Mouse (Mus musculus) liver, embryonic 14.5 days (tissue): ENCODE data around the gene Cep70. TPM values are rescaled to one million over a fixed set of nuclear protein-coding genes. Genes with fewer than 3 reads are reported as not detected.
A peak's percentile ranks its signal among the peaks of the same experiment; 100 is the strongest.

ENCODE experiments used
- ATAC-seq: fragments of 200-750 bp; cut with Nextera tagmentation; 2 replicates; pipeline ENCODE4 v1.8.0; 2017; ENCODE audit warnings: moderate number of reproducible peaks, mild to moderate bottlenecking, moderate library complexity; ENCODE audit not compliant: insufficient read depth
- DNase-seq, 3 experiments: peaks; one replicate each; pipeline ENCODE4 v3.0.0-alpha.2; 2012 to 2013; ENCODE audit warnings: low read depth in 3 of 3, low spot score in 3 of 3
- H3K27ac ChIP-seq: fragments of 300-500 bp; sonication (generic); 2 replicates; pipeline ENCODE4 v1.5.1; 2014; ENCODE audit warnings: moderate library complexity, mild to moderate bottlenecking, control low read depth, inconsistent platforms
- H3K27me3 ChIP-seq: fragments of 300-500 bp; sonication (generic); 2 replicates; pipeline ENCODE4 v1.6.1; 2014; ENCODE audit warnings: mild to moderate bottlenecking, low read length, moderate library complexity; ENCODE audit not compliant: control insufficient read depth, insufficient read depth
- H3K36me3 ChIP-seq: fragments of 300-500 bp; sonication (generic); replicated peaks from 2 replicates; pipeline ENCODE4 v1.6.1; 2014; ENCODE audit warnings: low read depth; ENCODE audit not compliant: control insufficient read depth, insufficient read depth
- H3K4me1 ChIP-seq, 2 experiments: fragments of 200-500 bp in 1 of 2; fragments of 300-500 bp in 1 of 2; sonication (generic) in 1 of 2; replicated peaks; 2 replicates each; pipeline ENCODE4 v1.6.1; 2012 to 2014; ENCODE audit warnings: antibody characterized with exemption in 1 of 2, inconsistent platforms in 1 of 2, low read length in 1 of 2; ENCODE audit not compliant: control insufficient read depth in 2 of 2, insufficient read depth in 2 of 2
- H3K4me2 ChIP-seq: fragments of 300-500 bp; sonication (generic); 2 replicates; pipeline ENCODE4 v1.6.1; 2014; ENCODE audit warnings: low read depth, mild to moderate bottlenecking, control low read depth, moderate library complexity
- H3K4me3 ChIP-seq, 2 experiments: fragments of 200-500 bp in 1 of 2; fragments of 300-500 bp in 1 of 2; sonication (generic) in 1 of 2; 2 replicates each; pipeline ENCODE4 v1.5.1; 2012 to 2014; ENCODE audit warnings: low read depth in 2 of 2, low read length in 2 of 2, mild to moderate bottlenecking in 2 of 2, control low read depth in 1 of 2, inconsistent platforms in 1 of 2, moderate library complexity in 1 of 2; ENCODE audit not compliant: insufficient read depth in 1 of 2
- H3K9ac ChIP-seq: fragments of 300-500 bp; sonication (generic); replicated peaks from 2 replicates; pipeline ENCODE4 v1.6.1; 2014; ENCODE audit warnings: mild to moderate bottlenecking, control low read depth, moderate library complexity
- H3K9me3 ChIP-seq: fragments of 300-500 bp; sonication (generic); 2 replicates; pipeline ENCODE4 v1.6.1; 2016; ENCODE audit warnings: low read length, mixed read lengths; ENCODE audit not compliant: control insufficient read depth
- CTCF ChIP-seq: IDR thresholded peaks from 2 replicates; pipeline ENCODE4 v1.5.1; 2016; ENCODE audit warnings: antibody characterized with exemption, low read depth, control low read depth
- EP300 ChIP-seq: IDR thresholded peaks from 2 replicates; pipeline ENCODE4 v1.6.1; 2016; ENCODE audit warnings: antibody characterized with exemption, low read depth
- WGBS: fragments of 180-500 bp; shearing (Covaris S2); extraction: QIAGEN DNeasy Blood & Tissue Kit; methylation state at CpG from one replicate; pipeline ENCODE4 v1.1.7; 2014; ENCODE audit not compliant: insufficient replicate concordance; 5-methylcytosine and 5-hydroxymethylcytosine counted together
- polyA plus RNA-seq, 2 experiments: library from polyadenylated mRNA; depleted of rRNA in 1 of 2; stranded (reverse) in 1 of 2; unstranded in 1 of 2; fragments of >200 nt; fragmentation: Nextera tagmentation in 1 of 2; extraction: Ambion mirVana in 1 of 2; gene quantifications; 2 replicates each; pipeline versions ENCODE4 v1.2.1 to v1.2.3; 2012 to 2014

The Cep70 gene
- polyA plus RNA-seq, 2 experiments = 13.7 to 25.5 TPM

DNA sequence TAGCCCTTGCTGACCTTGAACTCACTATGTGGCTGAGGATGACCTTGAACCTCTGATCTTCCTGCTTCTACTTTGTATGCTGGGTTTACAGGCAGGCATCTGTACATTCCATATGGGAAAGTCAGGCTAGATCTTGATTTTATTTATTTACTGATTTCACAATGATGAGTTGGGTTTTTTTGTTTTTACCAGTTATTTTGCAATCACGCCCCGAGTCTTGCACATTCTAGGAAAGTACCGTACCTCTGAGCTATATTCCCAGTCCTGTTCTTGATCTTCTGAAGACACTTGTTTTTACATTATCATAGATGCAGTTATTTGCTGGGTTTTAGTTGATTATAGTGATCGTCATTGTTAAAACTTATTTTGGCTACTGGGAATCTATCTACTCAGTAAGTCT, 5.7 kb downstream of the Cep70 start:
- peaks cover 21 to 53% of the 10 kb centered on the region in 2 experiments for H3K4me1 ChIP-seq
- ATAC-seq (no peak), DNase-seq (no peak)
- H3K9ac ChIP-seq = no peak overlapping the region
- peaks cover 8% of the 10 kb centered on the region for H3K36me3 ChIP-seq
- no peaks in the 10 kb centered on the region for H3K9me3 ChIP-seq
- no peak overlapping the region for H3K4me2 ChIP-seq
- 83% methylated on average over 4 of the region's 4 CpGs for WGBS
- no peak for TF ChIP-seq EP300
- TF ChIP-seq CTCF = no peak
- H3K27me3 ChIP-seq = no peaks in the 10 kb centered on the region
- no peak overlapping the region; the same call in 1 of the 2 replicates for H3K27ac ChIP-seq
- no peak overlapping the region for H3K4me3 ChIP-seq

DNA sequence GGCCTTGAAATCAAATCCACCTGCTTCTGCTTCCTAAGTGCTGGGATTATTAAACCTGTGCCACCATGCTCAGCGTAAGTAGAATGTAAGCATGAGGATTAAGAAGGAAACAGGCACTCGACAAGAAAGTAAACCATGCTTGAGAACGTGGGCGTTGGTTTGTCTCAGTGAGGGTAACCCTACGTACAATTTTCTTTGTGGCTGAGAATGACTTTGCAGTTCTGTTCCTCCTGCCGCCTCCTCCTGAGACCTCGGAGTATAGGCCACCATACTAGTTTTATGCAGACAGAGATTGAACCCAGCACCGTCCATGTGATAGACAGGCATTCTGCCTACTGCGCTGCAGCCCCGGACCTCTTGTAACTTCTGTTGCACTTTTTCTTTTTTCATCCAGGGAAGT, 10.7 kb downstream of the Cep70 start:
- no peak for TF ChIP-seq CTCF
- no peak for TF ChIP-seq EP300
- WGBS = 70% methylated on average over 10 of the region's 10 CpGs
- DNase-seq (no peak), ATAC-seq (no peak)
- no peak overlapping the region for H3K4me2 ChIP-seq
- no peaks in the 10 kb centered on the region for H3K9me3 ChIP-seq
- peaks cover 23% of the 10 kb centered on the region for H3K36me3 ChIP-seq
- H3K27me3 ChIP-seq = no peaks in the 10 kb centered on the region
- H3K27ac ChIP-seq = no peak overlapping the region
- no peak overlapping the region for H3K9ac ChIP-seq
- H3K4me1 ChIP-seq = peaks cover 22 to 33% of the 10 kb centered on the region in 2 experiments
- no peak overlapping the region for H3K4me3 ChIP-seq

DNA sequence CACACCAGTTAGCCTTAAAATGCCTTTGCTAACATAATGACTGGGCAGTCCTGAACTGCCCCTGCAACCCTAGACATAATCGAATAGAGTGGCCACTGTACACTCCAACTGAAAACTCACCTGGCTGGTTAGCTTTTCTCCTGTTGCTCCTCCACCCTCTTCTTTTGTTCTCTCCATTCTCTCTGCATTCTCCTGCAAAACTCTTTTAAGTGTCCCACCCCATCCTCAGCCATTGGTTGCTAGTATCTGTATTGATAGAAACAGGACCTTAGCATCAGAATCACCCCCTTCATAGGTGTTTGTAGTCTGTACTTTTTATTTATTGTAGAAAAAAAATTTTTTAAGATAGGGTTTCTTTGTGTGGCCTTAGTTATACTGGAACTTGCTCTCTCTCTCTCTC, 13.0 kb downstream of the Cep70 start:
- H3K4me2 ChIP-seq = peak overlapping the region; percentile 28; the same call in 1 of the 2 replicates
- H3K36me3 ChIP-seq = peaks cover 31% of the 10 kb centered on the region
- peaks cover 17 to 30% of the 10 kb centered on the region in 2 experiments for H3K4me1 ChIP-seq
- no peaks in the 10 kb centered on the region for H3K9me3 ChIP-seq
- no peak for DNase-seq
- no peaks in the 10 kb centered on the region for H3K27me3 ChIP-seq
- no peak for TF ChIP-seq CTCF
- no peak for TF ChIP-seq EP300
- peak overlapping the region; percentile 18; the same call in 1 of the 2 replicates for H3K9ac ChIP-seq
- no peak for ATAC-seq
- WGBS = 82% methylated on average over 1 of the region's 1 CpGs
- H3K4me3 ChIP-seq = no peak overlapping the region
- peak overlapping the region; percentile 88 for H3K27ac ChIP-seq

DNA sequence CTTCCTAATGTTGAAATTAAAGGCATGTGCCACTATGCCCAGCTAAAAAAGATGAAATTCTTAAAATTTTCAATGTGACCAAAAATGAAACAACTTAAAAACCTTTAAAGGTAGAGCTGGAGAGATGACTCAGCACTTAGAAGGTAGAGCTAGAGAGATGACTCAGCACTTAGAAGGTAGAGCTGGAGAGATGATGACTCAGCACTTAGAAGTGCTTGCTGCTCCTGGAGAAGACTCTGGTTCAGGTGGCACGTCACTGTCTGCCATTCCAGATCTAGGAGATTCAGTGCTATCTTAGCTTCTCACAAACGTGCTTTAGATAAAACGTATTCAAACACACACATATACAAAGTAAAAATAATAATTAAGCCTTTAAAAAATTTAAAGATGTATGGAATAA, 13.7 kb downstream of the Cep70 start:
- peak overlapping the region; percentile 88 for H3K27ac ChIP-seq
- peaks cover 31% of the 10 kb centered on the region for H3K36me3 ChIP-seq
- DNase-seq (peak; percentile 82 to 87 (median 83)), ATAC-seq (peak; percentile 85)
- H3K4me1 ChIP-seq = peaks cover 17 to 26% of the 10 kb centered on the region in 2 experiments
- H3K9ac ChIP-seq = no peak overlapping the region
- WGBS = 45% methylated on average over 3 of the region's 3 CpGs
- TF ChIP-seq EP300 (peak; percentile 68), CTCF (no peak)
- no peaks in the 10 kb centered on the region for H3K27me3 ChIP-seq
- H3K9me3 ChIP-seq = no peaks in the 10 kb centered on the region
- H3K4me3 ChIP-seq = no peak overlapping the region
- H3K4me2 ChIP-seq = peak overlapping the region; percentile 28

DNA sequence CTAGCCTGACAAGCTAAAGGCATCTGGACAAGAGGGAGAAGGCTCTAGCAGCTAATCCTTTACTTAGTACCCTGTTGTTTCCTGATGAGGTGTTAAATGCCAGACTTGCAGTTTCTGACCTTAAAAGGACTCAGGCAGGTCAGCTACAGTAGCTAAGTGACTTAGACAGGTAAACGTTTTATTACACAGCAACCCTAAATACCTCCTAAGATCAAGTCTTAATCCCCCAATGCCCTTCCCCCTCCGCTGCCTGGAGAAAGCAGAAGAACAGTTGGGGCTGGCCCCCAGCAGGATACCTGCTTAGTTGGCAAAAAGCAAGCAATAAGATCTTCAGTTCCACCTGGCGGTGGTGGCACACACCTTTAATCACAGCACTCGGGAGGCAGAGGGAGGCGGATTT, 15.7 kb downstream of the Cep70 start:
- ATAC-seq = no peak
- no peak for DNase-seq
- Histone ChIP-seq H3K9me3 (no peaks in the 10 kb centered on the region), H3K4me3 (no peak overlapping the region), H3K36me3 (peaks cover 42% of the 10 kb centered on the region), H3K9ac (no peak overlapping the region), H3K4me2 (no peak overlapping the region), H3K4me1 (peaks cover 17 to 23% of the 10 kb centered on the region in 2 experiments), H3K27ac (no peak overlapping the region), H3K27me3 (no peaks in the 10 kb centered on the region)
- 79% methylated on average over 5 of the region's 5 CpGs for WGBS
- TF ChIP-seq CTCF (no peak), EP300 (no peak)
